Mouse (Mus musculus) C2C12 (cell line): Measurements from ENCODE around the gene Efr3b. TPM values are rescaled to one million over a fixed set of nuclear protein-coding genes. Genes with fewer than 3 reads are reported as not detected.

Experiments used
- H3K27me3 ChIP-seq: one replicate; pipeline ENCODE4 v1.6.1; 2011; ENCODE audit not compliant: control insufficient read depth, insufficient read depth, insufficient read length
- H3K36me3 ChIP-seq: one replicate; pipeline ENCODE4 v1.6.1; 2011; ENCODE audit not compliant: control insufficient read depth, insufficient read depth
- H3K4me3 ChIP-seq: one replicate; pipeline ENCODE4 v1.5.1; 2011; ENCODE audit warnings: mild to moderate bottlenecking, control low read depth; ENCODE audit not compliant: poor library complexity, insufficient read depth, severe bottlenecking
- H3K79me2 ChIP-seq: one replicate; pipeline ENCODE4 v1.6.1; 2011; ENCODE audit not compliant: control insufficient read depth, insufficient read depth
- H3K79me3 ChIP-seq: one replicate; pipeline ENCODE4 v1.6.1; 2011; ENCODE audit warnings: low read depth, control low read depth
- H3ac ChIP-seq: one replicate; pipeline ENCODE3; 2011; ENCODE audit warnings: low read depth; ENCODE audit not compliant: control insufficient read depth, insufficient read length
- CEBPB ChIP-seq: IDR thresholded peaks from one replicate; pipeline ENCODE4 v1.6.1; 2011; ENCODE audit warnings: low read depth, mild to moderate bottlenecking, control low read depth, moderate library complexity
- CTCF ChIP-seq: IDR thresholded peaks from one replicate; pipeline ENCODE4 v1.5.1; 2011; ENCODE audit not compliant: control insufficient read depth, insufficient read depth, insufficient read length
- FOSL1 ChIP-seq: IDR thresholded peaks from one replicate; pipeline ENCODE4 v1.8.0; 2011; ENCODE audit warnings: mild to moderate bottlenecking, low read length; ENCODE audit not compliant: poor library complexity, insufficient read depth, severe bottlenecking
- MAX ChIP-seq: IDR thresholded peaks from one replicate; pipeline ENCODE4 v1.6.1; 2011; ENCODE audit warnings: mild to moderate bottlenecking, control low read depth
- MYOD1 ChIP-seq: IDR thresholded peaks from one replicate; pipeline ENCODE4 v1.6.1; 2011; ENCODE audit warnings: low read depth; ENCODE audit not compliant: control insufficient read depth, insufficient read length
- MYOG ChIP-seq: IDR thresholded peaks from one replicate; pipeline ENCODE4 v1.6.1; 2011; ENCODE audit not compliant: control insufficient read depth, insufficient read length; ENCODE audit errors: extremely low read depth
- USF1 ChIP-seq: IDR thresholded peaks from one replicate; pipeline ENCODE4 v1.6.1; 2011; ENCODE audit warnings: low read depth, mild to moderate bottlenecking, control low read depth, moderate library complexity
- polyA plus RNA-seq: library from polyadenylated mRNA; unstranded; fragments of >200 nt; fragmentation: generic; extraction: Trizol; gene quantifications from one replicate; pipeline ENCODE4 v1.2.1, GENCODE M21; 2012; ENCODE audit warnings: missing spikeins

Efr3b gene
- polyA plus RNA-seq, 1 experiment = 0.09 TPM

- peaks cover 18% of the 10 kb centered on the region for H3K27me3 ChIP-seq
- H3ac ChIP-seq = no peak overlapping the region
- H3K79me2 ChIP-seq = no peaks in the 10 kb centered on the region
- TF ChIP-seq FOSL1 = no peak
- TF ChIP-seq MYOG = no peak
- no peak for TF ChIP-seq CEBPB
- TF ChIP-seq CTCF = no peak
- no peak for TF ChIP-seq MYOD1
- no peak for TF ChIP-seq MAX
- no peak for TF ChIP-seq USF1
- no peaks in the 10 kb centered on the region for H3K79me3 ChIP-seq
- no peak overlapping the region for H3K4me3 ChIP-seq
- no peaks in the 10 kb centered on the region for H3K36me3 ChIP-seq
Observed at GRCm38 (mm10) chr12:4045992-4046391, 7.3 kb upstream of the Efr3b start.

GRCm38 (mm10) chr12:4042411-4042810 lies 3.7 kb upstream of the Efr3b start:
- Histone ChIP-seq H3K36me3 (no peaks in the 10 kb centered on the region), H3K79me2 (no peaks in the 10 kb centered on the region), H3K79me3 (no peaks in the 10 kb centered on the region), H3K27me3 (peaks cover 15% of the 10 kb centered on the region), H3ac (no peak overlapping the region), H3K4me3 (no peak overlapping the region)
- no peak for TF ChIP-seq CEBPB
- no peak for TF ChIP-seq CTCF
- no peak for TF ChIP-seq USF1
- TF ChIP-seq FOSL1 = no peak
- TF ChIP-seq MYOG = no peak
- no peak for TF ChIP-seq MAX
- TF ChIP-seq MYOD1 = no peak

DNA sequence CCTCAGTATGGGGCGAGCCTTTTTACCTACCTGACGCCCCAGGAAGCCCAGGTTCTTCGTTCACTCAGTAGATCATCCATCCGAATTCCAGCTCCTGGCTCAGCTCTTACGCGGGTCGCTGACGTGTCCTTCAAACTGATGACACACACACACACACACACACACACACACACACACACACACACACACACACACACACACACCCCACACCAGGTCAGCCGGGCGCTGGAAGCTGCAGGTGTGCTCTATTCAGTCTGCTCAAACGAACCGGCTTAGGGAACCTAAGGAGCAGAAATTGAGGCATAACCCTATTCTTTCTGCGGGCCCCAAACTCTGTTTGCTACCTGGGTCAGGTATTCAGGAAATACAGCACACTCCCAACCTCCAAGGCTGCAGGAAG lies 331 bp upstream of the Efr3b start:
- no peak for TF ChIP-seq MYOG
- no peak for TF ChIP-seq MYOD1
- Histone ChIP-seq H3K4me3 (no peak overlapping the region), H3ac (no peak overlapping the region), H3K79me3 (no peaks in the 10 kb centered on the region), H3K79me2 (no peaks in the 10 kb centered on the region), H3K27me3 (peaks cover 14% of the 10 kb centered on the region), H3K36me3 (no peaks in the 10 kb centered on the region)

DNA sequence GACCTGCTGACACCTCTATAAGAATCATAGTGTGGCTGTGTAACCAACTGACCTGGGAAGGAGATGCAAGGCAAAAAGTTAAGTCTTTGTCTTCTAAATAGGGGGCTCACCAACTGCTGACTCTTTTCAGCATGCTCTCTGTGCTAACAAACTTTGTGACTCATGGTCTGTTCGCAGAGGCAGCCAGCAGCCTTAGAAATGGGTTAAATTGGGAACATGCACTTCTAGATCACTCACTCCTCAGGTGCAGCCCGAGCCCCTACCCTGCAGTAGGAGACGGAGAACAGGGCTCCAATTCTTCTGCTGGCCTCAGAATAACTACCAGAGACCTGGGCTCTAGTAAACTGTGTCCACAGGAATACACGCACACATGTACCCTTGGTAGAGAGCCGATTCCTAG lies 1.2 kb downstream of the Efr3b start:
- H3K36me3 ChIP-seq = no peaks in the 10 kb centered on the region
- H3K79me3 ChIP-seq = no peaks in the 10 kb centered on the region
- no peak overlapping the region for H3K4me3 ChIP-seq
- TF ChIP-seq FOSL1 (no peak), CEBPB (no peak), MAX (no peak)
- H3ac ChIP-seq = no peak overlapping the region
- peaks cover 15% of the 10 kb centered on the region for H3K27me3 ChIP-seq
- no peaks in the 10 kb centered on the region for H3K79me2 ChIP-seq

- Histone ChIP-seq H3K36me3 (no peaks in the 10 kb centered on the region), H3K4me3 (no peak overlapping the region), H3K79me2 (no peaks in the 10 kb centered on the region), H3K27me3 (peaks cover 4% of the 10 kb centered on the region), H3ac (no peak overlapping the region), H3K79me3 (no peaks in the 10 kb centered on the region)
- no peak for TF ChIP-seq MAX
- TF ChIP-seq CTCF = no peak
- no peak for TF ChIP-seq CEBPB
- TF ChIP-seq MYOG = no peak
- no peak for TF ChIP-seq USF1
- TF ChIP-seq MYOD1 = no peak
- TF ChIP-seq FOSL1 = no peak
Observed at GRCm38 (mm10) chr12:4036157-4036556, 2.6 kb downstream of the Efr3b start.

DNA sequence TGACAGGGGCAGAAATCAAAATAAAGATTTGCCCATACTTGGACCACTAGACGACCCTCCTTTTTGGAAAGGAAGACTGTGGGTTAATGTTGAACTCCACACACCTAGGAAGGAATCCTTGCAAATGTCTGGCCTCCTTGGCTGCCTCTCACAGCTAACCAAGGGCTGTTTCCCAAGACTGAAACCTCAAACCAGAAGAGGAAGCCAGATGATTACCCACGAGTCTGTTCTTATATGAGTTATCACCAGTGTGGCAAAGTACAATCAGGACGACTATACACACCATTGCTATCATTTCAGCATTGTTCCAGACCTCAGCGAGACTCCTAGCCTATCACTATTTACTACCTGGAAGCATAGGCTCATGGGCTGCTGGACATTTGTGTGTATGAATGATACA lies 9.7 kb downstream of the Efr3b start:
- Histone ChIP-seq H3K36me3 (no peaks in the 10 kb centered on the region), H3K79me3 (no peaks in the 10 kb centered on the region), H3K4me3 (no peak overlapping the region), H3K79me2 (no peaks in the 10 kb centered on the region), H3K27me3 (peaks cover 7% of the 10 kb centered on the region), H3ac (no peak overlapping the region)
- TF ChIP-seq FOSL1 = no peak
- no peak for TF ChIP-seq MYOD1
- TF ChIP-seq MYOG = no peak
- no peak for TF ChIP-seq USF1
- TF ChIP-seq CTCF = no peak
- no peak for TF ChIP-seq MAX
- no peak for TF ChIP-seq CEBPB
